ENCODE assay signal across 34 mouse cellular contexts in genomic region chr1:190630193-190630592, GRCm38 (mm10).
"Had no signal": no experiment of that assay in that cellular context is flagged by ENCODE, and none has a peak within 500 bp of the region (broad histone marks: within the 10 kb centered on the region; RNA-seq: fewer than 3 reads in every experiment).

No protein-coding gene starts in this region.

- H3K4me1 ChIP-seq: heart, embryonic 10.5 days; heart, embryonic 13.5 days; heart, embryonic 15.5 days; hindbrain, embryonic 12.5 days; hindbrain, embryonic 15.5 days; intestine, embryonic 15.5 days had no signal

- H3K27ac ChIP-seq: heart, embryonic 10.5 days; heart, embryonic 13.5 days; heart, embryonic 15.5 days; hindbrain, embryonic 10.5 days; hindbrain, embryonic 12.5 days; hindbrain, embryonic 13.5 days; hindbrain, embryonic 14.5 days; hindbrain, embryonic 15.5 days; hindbrain, postnatal 0 days; intestine, embryonic 15.5 days; kidney, embryonic 15.5 days; kidney, postnatal 0 days; layer of hippocampus, adult 2 months had no signal

- H3K9me3 ChIP-seq: heart, embryonic 10.5 days; heart, embryonic 13.5 days; heart, embryonic 15.5 days; hindbrain, embryonic 10.5 days; hindbrain, embryonic 12.5 days; hindbrain, embryonic 13.5 days; hindbrain, embryonic 15.5 days; intestine, embryonic 15.5 days; kidney, embryonic 15.5 days had no signal

- ATAC-seq: hindbrain, embryonic 16.5 days; hindbrain, postnatal 0 days; inflammation-experienced regulatory T-cells, adult 6 months; intestine, embryonic 15.5 days; intestine, embryonic 16.5 days; intestine, postnatal 0 days had no signal

- H3K27me3 ChIP-seq: heart, embryonic 13.5 days; heart, embryonic 15.5 days; hindbrain, embryonic 12.5 days; hindbrain, embryonic 15.5 days; intestine, embryonic 15.5 days; kidney, embryonic 15.5 days had no signal

- H3K9ac ChIP-seq: heart, embryonic 13.5 days; heart, embryonic 15.5 days; hindbrain, embryonic 12.5 days; hindbrain, embryonic 13.5 days; hindbrain, embryonic 14.5 days; hindbrain, embryonic 15.5 days; intestine, embryonic 15.5 days; kidney, embryonic 15.5 days had no signal

- H3K36me3 ChIP-seq: heart, embryonic 10.5 days; heart, embryonic 13.5 days; heart, embryonic 15.5 days; hindbrain, embryonic 10.5 days; hindbrain, embryonic 12.5 days; hindbrain, embryonic 13.5 days; hindbrain, embryonic 15.5 days; intestine, embryonic 15.5 days; kidney, embryonic 15.5 days had no signal

- DNase-seq: heart, postnatal 10 days; heart, postnatal 14 days; heart, postnatal 36 days; heart, postnatal 4 days; kidney, adult 11 months; kidney, adult 18-20 months; kidney, adult 2 months; kidney, adult 8-10 months; kidney, adult 9 months; kidney, postnatal 10 days; kidney, postnatal 14 days; kidney, postnatal 25 days; kidney, postnatal 36 days; kidney, postnatal 4 days; layer of hippocampus, adult 9-11 months; layer of hippocampus, postnatal 36 days had no signal

- H3K4me3 ChIP-seq: heart, embryonic 10.5 days; heart, embryonic 13.5 days; heart, embryonic 15.5 days; hindbrain, embryonic 10.5 days; hindbrain, embryonic 12.5 days; hindbrain, embryonic 13.5 days; hindbrain, embryonic 15.5 days; intestine, embryonic 15.5 days; kidney, embryonic 15.5 days; layer of hippocampus, adult 2 months had no signal

- H3K4me2 ChIP-seq: heart, embryonic 11.5 days; heart, embryonic 13.5 days; heart, embryonic 15.5 days; hindbrain, embryonic 12.5 days; hindbrain, embryonic 13.5 days; hindbrain, embryonic 14.5 days; hindbrain, embryonic 15.5 days; intestine, embryonic 15.5 days; kidney, embryonic 15.5 days had no signal
